Mouse (Mus musculus) heart, adult 18-20 months (tissue): Measurements from ENCODE around the gene Krt28. TPM values are rescaled to one million over a fixed set of nuclear protein-coding genes. Genes with fewer than 3 reads are reported as not detected.

Experiments used
- DNase-seq, 2 experiments: peaks; one replicate each; pipeline ENCODE4 v3.0.0; 2021 to 2022; ENCODE audit warnings: mixed read lengths in 1 of 2
- total RNA-seq, 2 experiments: library from RNA; stranded (reverse); gene quantifications; 2 replicates each; pipeline ENCODE4 v1.2.3; 2021

Krt28 gene
- total RNA-seq, 2 experiments from 2014 or later: not detected

DNA sequence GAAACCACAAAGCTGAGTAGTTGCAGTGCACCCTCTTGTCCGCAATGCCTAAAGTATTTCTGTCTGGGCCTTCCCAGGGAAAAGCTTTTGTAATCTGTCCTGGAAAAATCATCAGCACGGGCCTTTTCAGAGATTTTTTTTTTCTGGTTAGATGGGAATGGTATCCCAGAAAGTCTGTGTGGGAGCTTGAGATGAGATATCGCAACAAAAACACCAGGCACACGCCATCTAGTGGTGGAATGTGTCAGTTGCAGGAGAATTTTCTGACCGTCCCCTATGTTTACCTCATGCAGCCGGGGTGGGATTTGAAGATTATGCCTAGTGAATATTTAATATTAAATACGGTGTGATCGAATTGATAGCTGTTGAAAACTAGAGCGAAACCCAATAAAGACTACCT, 10.3 kb downstream of the Krt28 start:
- peak in 1 of 2 experiments; percentile 15 for DNase-seq

- DNase-seq: no peak
Observed at GRCm38 (mm10) chr11:99361423-99361822, 13.3 kb downstream of the Krt28 start.

GRCm38 (mm10) chr11:99351004-99351403, 23.7 kb downstream of the Krt28 start, which contains the start of gene Krt27:
Gene Krt27 (minus strand): TSS chr11:99351104.
- DNase-seq: no peak

DNA sequence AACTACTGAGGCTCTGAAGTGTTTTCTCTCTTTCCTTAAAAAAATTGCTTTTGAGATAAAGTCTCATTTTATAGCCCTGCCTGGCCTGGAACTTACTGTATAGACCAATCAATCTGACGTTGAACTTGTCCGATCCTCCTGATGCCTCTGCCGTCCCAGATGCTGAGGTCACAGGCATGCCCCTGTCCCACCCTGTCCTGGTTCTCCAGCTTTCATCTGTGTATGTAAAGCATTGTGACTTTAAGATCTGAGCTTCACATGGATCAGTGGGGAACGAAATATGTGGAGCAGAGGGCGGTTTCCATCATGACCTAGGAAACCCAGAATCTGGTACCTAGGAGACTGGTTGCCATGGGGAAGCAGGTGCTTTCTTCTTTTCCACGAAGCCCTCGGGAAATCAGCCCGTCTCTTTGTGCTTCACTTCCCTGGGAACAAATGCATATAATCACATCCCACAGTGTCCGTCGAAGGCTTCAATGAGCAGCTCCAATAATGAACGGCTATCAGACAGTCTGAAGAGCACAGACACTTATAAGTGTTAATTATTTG, 35.3 kb downstream of the Krt28 start:
- DNase-seq: no peak

DNA sequence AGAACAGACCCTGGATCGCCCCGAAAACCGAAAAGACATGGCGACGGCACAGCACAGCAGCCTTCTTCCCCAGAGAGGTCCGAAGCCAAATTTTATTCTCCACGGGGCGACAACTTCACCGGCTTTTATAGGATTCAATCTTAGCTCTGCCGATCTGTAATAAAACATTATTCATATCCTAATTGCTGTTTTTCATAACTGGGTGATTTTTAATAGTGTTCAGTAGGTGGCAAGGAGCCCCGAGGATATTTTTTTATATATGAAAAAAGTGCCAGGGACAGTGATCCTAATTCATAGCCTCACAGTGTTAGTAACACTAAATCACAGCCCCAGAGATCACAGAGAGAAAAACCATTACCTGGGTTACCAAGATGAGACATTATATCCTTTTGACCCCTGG, 36.8 kb downstream of the Krt28 start, which contains the start of gene Krt26:
Gene Krt26 (minus strand): TSS at position 101 of the 400 bp plus-strand sequence.
- DNase-seq: no peak

- DNase-seq: no peak
Observed at GRCm38 (mm10) chr11:99333426-99333825, 41.3 kb downstream of the Krt28 start.

DNA sequence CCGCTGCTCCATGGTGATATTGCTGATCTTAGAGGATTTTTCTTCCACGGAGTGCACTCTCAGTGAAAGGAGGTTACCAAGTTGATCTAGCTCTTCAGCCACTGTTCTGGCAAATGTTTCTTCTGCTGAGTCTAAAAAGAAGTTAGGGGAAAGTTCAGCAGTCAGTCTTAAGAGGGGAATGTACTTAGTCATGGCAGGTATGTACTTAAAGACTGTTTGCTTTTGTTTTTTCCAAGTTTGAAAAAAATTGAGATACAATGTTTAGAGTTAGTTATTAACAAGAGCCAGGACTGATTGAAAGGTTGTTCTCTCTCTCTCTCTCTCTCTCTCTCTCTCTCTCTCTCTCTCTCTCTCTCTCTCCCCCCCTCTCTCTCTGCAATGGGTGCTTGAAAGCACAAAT, 45.0 kb downstream of the Krt28 start:
- DNase-seq: no peak

GRCm38 (mm10) chr11:99322851-99323250, 51.9 kb downstream of the Krt28 start, which contains the start of gene Krt25:
Gene Krt25 (minus strand): TSS chr11:99322951.
- DNase-seq: no peak

DNA sequence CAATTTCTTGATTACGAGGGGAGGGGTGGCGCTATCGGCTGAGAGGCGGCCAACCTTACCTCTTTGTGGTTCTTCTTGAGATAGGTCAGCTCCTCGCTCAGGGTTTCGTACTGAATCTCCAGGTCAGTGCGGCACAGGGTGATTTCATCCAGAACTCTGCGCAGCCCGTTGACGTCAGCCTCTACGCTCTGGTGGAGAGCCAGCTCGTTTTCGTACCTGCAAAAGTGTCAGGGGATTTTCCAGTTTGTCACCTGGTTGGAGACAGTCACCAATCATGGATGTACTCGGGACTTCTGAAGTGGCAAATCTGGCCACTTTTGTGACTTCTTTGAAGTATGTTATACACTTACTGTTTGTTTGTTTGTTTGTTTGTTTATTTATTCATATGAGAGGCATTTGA, 53.6 kb downstream of the Krt28 start:
- no peak for DNase-seq

DNA sequence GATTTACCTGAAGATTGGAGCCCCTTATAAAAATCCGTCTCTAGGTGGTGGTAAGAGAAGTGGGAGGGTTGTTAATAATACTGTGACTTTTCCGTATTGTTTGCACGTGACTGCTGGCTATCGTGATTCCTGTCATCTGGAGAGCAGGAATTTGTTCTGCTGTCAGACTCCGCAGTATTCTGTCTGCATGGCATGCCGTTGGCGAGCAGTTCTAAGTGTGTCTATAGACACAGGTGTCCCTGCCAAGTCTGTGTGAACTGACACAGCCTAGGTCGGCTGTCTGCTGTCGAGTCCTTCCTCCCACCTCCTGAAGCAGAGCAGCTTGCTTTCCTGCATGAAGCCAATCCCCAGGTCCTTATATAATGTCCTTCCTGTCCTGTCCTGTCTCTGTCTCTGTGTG, 55.6 kb downstream of the Krt28 start:
- DNase-seq: peak in 1 of 2 experiments; percentile 0

GRCm38 (mm10) chr11:99316543-99316942, 58.2 kb downstream of the Krt28 start:
- DNase-seq: no peak

Other genes with a start within 250 kb of the Krt28 start
- 1 to 10 TPM in 1 of 2 experiments, under 1 TPM in 1; 0.30 to 2.8 TPM for gene Ccr7, start 219.8 kb downstream of the Krt28 start, total RNA-seq
- 10 to 100 TPM; 42.0 to 46.3 TPM for gene Smarce1, start 143.9 kb downstream of the Krt28 start, total RNA-seq
- gene Krt222, start 130.8 kb downstream of the Krt28 start, total RNA-seq: 10 to 100 TPM; 27.8 to 33.0 TPM
- not detected for gene Krt24, start 89.6 kb downstream of the Krt28 start, total RNA-seq
- not detected for gene Krt25, start 52.0 kb downstream of the Krt28 start, total RNA-seq
- gene Krt26, start 36.9 kb downstream of the Krt28 start, total RNA-seq: not detected
- gene Krt27, start 23.8 kb downstream of the Krt28 start, total RNA-seq: not detected
- 1 to 10 TPM; 4.1 to 5.1 TPM for gene Krt10, start 14.5 kb upstream of the Krt28 start, total RNA-seq
- gene Krt12, start 47.4 kb upstream of the Krt28 start, total RNA-seq: not detected
- not detected for gene Krt20, start 63.2 kb upstream of the Krt28 start, total RNA-seq
- under 1 TPM in 1 of 2 experiments, not detected in 1; 0.31 TPM for gene Krt23, start 118.2 kb upstream of the Krt28 start, total RNA-seq
- not detected for gene Krt39, start 146.4 kb upstream of the Krt28 start, total RNA-seq
- gene Krt40, start 168.3 kb upstream of the Krt28 start, total RNA-seq: not detected
- gene Krtap3-3, start 176.0 kb upstream of the Krt28 start, total RNA-seq: not detected
- not detected for gene Krtap3-2, start 181.9 kb upstream of the Krt28 start, total RNA-seq
- not detected for gene Gm11939, start 184.6 kb upstream of the Krt28 start, total RNA-seq
- not detected for gene Krtap3-1, start 191.7 kb upstream of the Krt28 start, total RNA-seq
- gene Krtap1-5, start 206.1 kb upstream of the Krt28 start, total RNA-seq: not detected
- gene Krtap1-4, start 208.8 kb upstream of the Krt28 start, total RNA-seq: not detected
- gene Krtap1-3, start 216.4 kb upstream of the Krt28 start, total RNA-seq: not detected
- gene Krtap9-3, start 223.2 kb upstream of the Krt28 start, total RNA-seq: not detected
- not detected for gene Gm11938, start 228.4 kb upstream of the Krt28 start, total RNA-seq
- gene Gm11937, start 235.3 kb upstream of the Krt28 start, total RNA-seq: not detected
- gene Krtap2-4, start 239.9 kb upstream of the Krt28 start, total RNA-seq: not detected
- not detected for gene Gm11562, start 245.5 kb upstream of the Krt28 start, total RNA-seq